Mouse (Mus musculus): ENCODE data around the gene Gm20708.

DNA sequence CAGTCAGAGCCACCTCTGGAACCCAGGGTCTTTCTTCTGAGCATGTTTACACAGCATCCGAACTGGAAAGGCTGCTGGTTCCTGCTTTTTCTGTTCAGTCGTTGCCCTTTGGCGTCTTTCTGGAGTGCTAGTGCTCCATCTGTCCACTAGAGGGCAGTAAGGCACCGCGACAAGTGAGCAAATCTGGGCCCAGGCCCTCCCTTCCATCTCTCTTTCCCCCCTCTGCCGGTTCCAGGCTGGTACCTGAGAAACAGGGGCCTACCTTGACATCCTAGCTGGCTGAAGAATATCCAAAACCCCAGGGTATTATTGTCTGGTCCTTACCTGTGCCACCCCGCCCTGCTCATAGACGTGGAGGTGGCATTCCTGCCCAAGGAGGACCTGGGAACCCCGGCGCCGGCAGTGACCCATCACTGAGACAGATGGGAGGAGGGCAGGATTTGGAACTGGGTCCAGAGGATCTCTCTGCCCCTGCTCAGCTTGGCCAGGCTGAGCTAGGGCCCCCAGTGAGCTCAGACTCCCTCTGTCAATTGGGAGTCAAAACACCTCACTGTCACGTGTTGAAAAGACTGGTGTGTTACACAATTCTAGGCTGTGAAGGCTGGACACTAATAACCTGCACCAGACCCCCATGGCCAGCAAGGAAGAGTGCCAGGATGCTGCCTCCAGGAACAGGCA is 61.4 kb downstream of the Gm20708 start:
- TF ChIP-seq POLR2A (IDR thresholded peaks at IDR 0.05; ENCODE audit: control insufficient read depth, extremely low read depth, insufficient read depth, low read length, poor library complexity) (no peak), CTCF (IDR thresholded peaks at IDR 0.05; ENCODE audit: borderline replicate concordance, control insufficient read depth, extremely low read depth, insufficient read depth, low read length, poor library complexity) (peak; percentile 92)

Measured in thymus, adult 2 months (tissue).